Mouse (Mus musculus): ENCODE measurements around the gene Nkap.
A peak's percentile ranks its signal among the peaks of the same experiment; 100 is the strongest.

GRCm38 (mm10) chrX:37110193-37110880 lies 16.3 kb upstream of the Nkap start, which contains the start of gene Upf3b:
- TF ChIP-seq CHD2 (IDR thresholded peaks at IDR 0.05; ENCODE audit: low read depth, low read length) (peak; percentile 89), HCFC1 (IDR thresholded peaks at IDR 0.05; ENCODE audit: borderline replicate concordance, insufficient read depth, low read length) (peak; percentile 87), MAFK (IDR thresholded peaks at IDR 0.05; ENCODE audit: insufficient read depth, low read depth, low read length) (no peak), ZC3H11A (IDR thresholded peaks at IDR 0.05; ENCODE audit: borderline replicate concordance, low read depth, low read length) (no peak), ZNF384 (IDR thresholded peaks at IDR 0.05; ENCODE audit: low read depth, low read length) (no peak)
